Mouse (Mus musculus): ENCODE measurements at regions not wholly inside any gene's neighbourhood (a gene's known extent, or its start where the extent isn't known, plus 50 kb on each side); places are given as distances from the start of the nearest gene placed in this dataset.
A peak's percentile ranks its signal among the peaks of the same experiment; 100 is the strongest.

GRCm38 (mm10) chr12:69093073-69093797 lies 65.8 kb downstream of the Rps29 start:
- peak; percentile 48; the same call in 1 of the 2 replicates for TF ChIP-seq CTCF (IDR thresholded peaks at IDR 0.05; ENCODE audit: borderline replicate concordance, extremely low read depth, insufficient read depth, insufficient read length)
- TF ChIP-seq POLR2A (IDR thresholded peaks at IDR 0.05; ENCODE audit: borderline replicate concordance, extremely low read depth, insufficient read depth, insufficient read length, poor library complexity, severe bottlenecking): no peak

Data from brain, embryonic 14.5 days (tissue).